Mouse (Mus musculus) midbrain, embryonic 12.5 days (tissue): Measurements from ENCODE around the gene Gstcd. TPM values are rescaled to one million over a fixed set of nuclear protein-coding genes. Genes with fewer than 3 reads are reported as not detected.

ENCODE experiments used
- ATAC-seq: fragments of 200-750 bp; cut with Nextera tagmentation; 2 replicates; pipeline ENCODE4 v1.8.0; 2017; ENCODE audit warnings: low read depth, moderate TSS enrichment, moderate library complexity; ENCODE audit not compliant: low FRiP score
- H3K27ac ChIP-seq: fragments of 300-500 bp; sonication (generic); replicated peaks from 2 replicates; pipeline ENCODE4 v1.5.1; 2016; ENCODE audit warnings: mild to moderate bottlenecking
- H3K27me3 ChIP-seq: fragments of 300-500 bp; sonication (generic); 2 replicates; pipeline ENCODE4 v1.6.1; 2016; ENCODE audit warnings: mild to moderate bottlenecking
- H3K36me3 ChIP-seq: fragments of 300-500 bp; sonication (generic); 2 replicates; pipeline ENCODE4 v1.6.1; 2016
- H3K4me1 ChIP-seq: fragments of 300-500 bp; sonication (generic); 2 replicates; pipeline ENCODE4 v1.6.1; 2016
- H3K4me2 ChIP-seq: fragments of 300-500 bp; sonication (generic); replicated peaks from 2 replicates; pipeline ENCODE4 v1.6.1; 2016; ENCODE audit warnings: mild to moderate bottlenecking, moderate library complexity
- H3K4me3 ChIP-seq: fragments of 300-500 bp; sonication (generic); 2 replicates; pipeline ENCODE4 v1.5.1; 2016; ENCODE audit warnings: mild to moderate bottlenecking
- H3K9ac ChIP-seq: fragments of 300-500 bp; sonication (generic); replicated peaks from 2 replicates; pipeline ENCODE4 v1.6.1; 2016; ENCODE audit warnings: mild to moderate bottlenecking, moderate library complexity
- H3K9me3 ChIP-seq: fragments of 300-500 bp; sonication (generic); 2 replicates; pipeline ENCODE4 v1.6.1; 2016; ENCODE audit warnings: mild to moderate bottlenecking
- WGBS: fragments of 180-500 bp; shearing (Covaris S2); methylation state at CpG from one replicate; pipeline ENCODE4 v1.1.7; 2016; 5-methylcytosine and 5-hydroxymethylcytosine counted together
- polyA plus RNA-seq: library from polyadenylated mRNA; unstranded; fragments of >200 nt; fragmentation: Nextera tagmentation; extraction: Ambion mirVana; gene quantifications from 2 replicates; pipeline ENCODE4 v1.2.1, GENCODE M21; 2016

Gstcd gene
- 8.5 and 9.4 TPM in 2 replicates for polyA plus RNA-seq

DNA sequence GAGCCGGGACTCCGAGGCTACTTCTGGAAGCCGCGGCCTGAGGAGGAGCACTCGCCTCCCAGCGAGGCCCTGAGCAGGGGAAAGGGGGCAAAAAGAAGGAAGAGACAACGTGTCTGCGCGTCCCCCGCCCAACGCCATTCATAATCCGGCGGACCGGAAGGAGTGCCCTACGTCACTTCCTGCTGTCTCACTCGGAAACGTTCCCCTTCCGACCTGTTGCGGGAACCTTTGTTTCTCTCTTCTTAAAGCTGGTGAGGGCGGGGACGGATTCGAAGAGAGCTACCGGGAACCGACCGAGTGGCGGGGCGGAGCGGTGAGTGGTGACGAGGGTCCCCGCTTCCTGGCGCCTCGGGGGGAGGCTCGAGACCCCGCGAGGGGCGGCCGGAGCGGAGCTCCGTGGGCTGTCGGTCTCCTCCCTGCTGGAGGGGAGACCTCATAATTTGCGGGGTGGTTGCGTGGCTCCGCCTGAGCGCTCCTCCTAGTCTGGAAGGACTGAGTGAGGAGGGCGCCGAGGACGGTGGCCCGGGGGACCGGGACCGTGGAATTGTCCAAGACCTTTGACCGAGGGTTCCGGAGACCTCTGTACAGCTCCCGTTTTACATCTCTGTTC, at the start of gene Gstcd, which contains the start of gene Ints12:
Gstcd (minus strand) TSS at position 370 of the 610 bp plus-strand sequence.
Ints12 (plus strand) TSS at position 177 of the 610 bp plus-strand sequence.
- Histone ChIP-seq H3K27me3 (no peaks in the 10 kb centered on the region), H3K4me1 (peaks cover 20% of the 10 kb centered on the region), H3K4me2 (peak within 1 kb of the TSS; percentile 61), H3K9ac (peak within 1 kb of the TSS; percentile 96), H3K27ac (peak within 1 kb of the TSS; percentile 99), H3K4me3 (peak within 1 kb of the TSS; percentile 94), H3K9me3 (no peaks in the 10 kb centered on the region), H3K36me3 (peaks cover 5% of the 10 kb centered on the region; the same call in 1 of the 2 replicates)
- under 1% methylated on average over 49 of the region's 53 CpGs for WGBS
- peak; percentile 96 for ATAC-seq

DNA sequence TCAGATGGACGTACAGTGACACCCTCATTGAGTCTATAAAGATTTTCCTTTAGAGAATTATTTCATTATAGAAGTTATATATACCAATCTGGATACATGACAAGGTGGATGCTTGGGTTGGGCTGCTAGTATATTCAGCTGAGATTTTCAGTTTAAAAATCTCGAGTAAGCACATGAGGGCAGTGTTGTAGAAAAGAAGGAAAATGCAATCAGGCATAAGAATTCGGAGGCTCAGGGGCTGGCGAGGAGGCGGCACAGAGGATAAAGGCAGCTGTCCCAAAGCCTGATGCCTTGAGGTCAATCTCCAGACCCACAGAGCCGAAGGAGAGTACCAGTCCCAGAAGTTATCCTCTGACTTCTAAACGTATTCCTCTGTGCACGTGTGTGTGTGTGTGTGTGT, 40.8 kb upstream of the Gstcd start:
- Histone ChIP-seq H3K36me3 (no peaks in the 10 kb centered on the region), H3K27me3 (no peaks in the 10 kb centered on the region), H3K9ac (no peak overlapping the region), H3K4me1 (no peaks in the 10 kb centered on the region), H3K9me3 (no peaks in the 10 kb centered on the region), H3K4me3 (no peak overlapping the region), H3K4me2 (no peak overlapping the region), H3K27ac (no peak overlapping the region)
- 50% methylated on average over 8 of the region's 8 CpGs for WGBS
- no peak for ATAC-seq

DNA sequence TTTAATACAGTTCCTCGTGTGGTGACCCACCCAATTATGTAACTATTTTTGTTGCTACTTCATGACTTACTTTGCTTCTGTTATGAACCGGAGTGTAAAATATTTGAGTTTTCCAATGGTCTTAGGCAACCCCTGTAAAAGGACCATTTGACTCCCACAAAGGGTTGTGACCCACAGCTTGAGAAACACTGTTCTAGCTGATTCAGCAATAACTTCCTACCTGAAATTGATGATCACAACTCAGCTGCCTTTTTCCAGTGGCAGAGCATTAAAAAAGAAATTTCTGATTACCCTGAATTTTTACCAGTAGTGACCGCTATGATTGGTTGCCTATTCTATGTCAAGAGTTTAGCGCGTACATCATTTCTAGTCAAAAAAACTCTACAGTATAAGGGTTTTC, 39.5 kb upstream of the Gstcd start:
- no peaks in the 10 kb centered on the region for H3K4me1 ChIP-seq
- ATAC-seq = no peak
- H3K27ac ChIP-seq = no peak overlapping the region
- H3K4me3 ChIP-seq = no peak overlapping the region
- H3K9ac ChIP-seq = no peak overlapping the region
- H3K4me2 ChIP-seq = no peak overlapping the region
- no peaks in the 10 kb centered on the region for H3K9me3 ChIP-seq
- no peaks in the 10 kb centered on the region for H3K36me3 ChIP-seq
- 99% methylated on average over 5 of the region's 5 CpGs for WGBS
- H3K27me3 ChIP-seq = no peaks in the 10 kb centered on the region

DNA sequence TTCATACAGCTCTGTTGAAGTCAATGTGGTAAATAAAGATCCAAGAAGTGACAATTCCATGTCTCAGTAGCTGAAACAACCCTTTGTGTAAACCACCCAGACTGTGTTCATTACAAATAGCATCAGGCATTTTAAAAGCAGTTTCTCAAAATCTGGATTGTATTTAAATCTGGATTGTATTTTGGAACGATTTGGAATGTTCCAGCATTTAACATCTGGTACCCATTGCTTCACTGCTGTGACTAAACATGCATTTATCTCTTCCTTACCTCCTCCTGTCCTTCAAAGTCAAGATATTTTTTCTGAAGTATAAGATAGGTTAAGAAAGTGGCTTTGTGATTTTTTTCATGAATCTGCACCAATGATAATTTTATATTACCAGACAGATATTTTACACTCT, 21.4 kb upstream of the Gstcd start:
- Histone ChIP-seq H3K4me2 (no peak overlapping the region), H3K27ac (no peak overlapping the region), H3K4me3 (no peak overlapping the region), H3K4me1 (no peaks in the 10 kb centered on the region), H3K9me3 (no peaks in the 10 kb centered on the region), H3K36me3 (peaks cover 15% of the 10 kb centered on the region), H3K27me3 (no peaks in the 10 kb centered on the region), H3K9ac (no peak overlapping the region)
- ATAC-seq = no peak
- WGBS = 50% methylated on average over 1 of the region's 1 CpGs

DNA sequence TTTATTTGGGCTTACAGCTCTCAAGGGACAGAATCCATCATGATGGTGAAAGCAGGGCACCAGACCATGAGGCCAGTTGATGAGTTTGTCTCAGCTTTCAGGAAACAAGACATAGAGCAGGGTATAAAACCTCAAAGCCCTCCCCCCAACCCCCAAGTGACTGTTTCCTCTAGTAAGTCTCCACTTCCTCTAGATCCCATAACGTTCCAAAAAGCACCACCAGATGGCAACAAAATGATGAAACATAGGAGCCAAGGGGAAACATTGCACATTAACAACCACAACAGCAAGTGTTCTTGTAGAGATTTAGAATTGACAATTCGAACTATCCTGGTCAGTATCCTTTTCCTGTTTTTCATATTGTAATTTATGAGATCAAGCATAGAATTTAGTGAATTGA, 19.9 kb upstream of the Gstcd start:
- no peaks in the 10 kb centered on the region for H3K27me3 ChIP-seq
- H3K9me3 ChIP-seq = no peaks in the 10 kb centered on the region
- no peak overlapping the region for H3K4me3 ChIP-seq
- no peak for ATAC-seq
- no peak overlapping the region for H3K4me2 ChIP-seq
- H3K9ac ChIP-seq = no peak overlapping the region
- H3K4me1 ChIP-seq = no peaks in the 10 kb centered on the region
- peaks cover 27% of the 10 kb centered on the region for H3K36me3 ChIP-seq
- no peak overlapping the region for H3K27ac ChIP-seq
- 33% methylated on average over 2 of the region's 2 CpGs for WGBS

DNA sequence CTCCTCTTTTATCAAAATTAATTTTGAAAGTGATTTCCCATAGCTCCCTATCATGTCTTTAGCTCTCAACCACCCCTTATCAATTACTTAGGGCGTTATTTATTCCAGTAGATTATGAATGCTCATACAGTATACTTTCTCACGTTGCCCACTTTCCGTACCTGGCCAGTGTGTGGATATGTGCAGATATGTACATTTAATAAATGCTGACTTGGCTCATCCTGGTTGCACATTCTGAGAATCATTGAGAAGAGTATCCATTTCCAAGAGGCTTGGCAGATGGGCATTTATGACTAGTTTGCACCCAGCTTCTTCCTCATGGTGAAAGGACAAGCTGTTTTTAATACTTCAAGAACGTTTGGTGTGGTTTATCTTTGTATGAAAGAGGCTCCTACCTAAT, 18.0 kb upstream of the Gstcd start:
- no peak for ATAC-seq
- no peak overlapping the region for H3K4me3 ChIP-seq
- no peak overlapping the region for H3K4me2 ChIP-seq
- no peaks in the 10 kb centered on the region for H3K4me1 ChIP-seq
- no peak overlapping the region for H3K9ac ChIP-seq
- H3K36me3 ChIP-seq = peaks cover 41% of the 10 kb centered on the region
- no peaks in the 10 kb centered on the region for H3K27me3 ChIP-seq
- no peaks in the 10 kb centered on the region for H3K9me3 ChIP-seq
- no peak overlapping the region for H3K27ac ChIP-seq
- 92% methylated on average over 4 of the region's 4 CpGs for WGBS

DNA sequence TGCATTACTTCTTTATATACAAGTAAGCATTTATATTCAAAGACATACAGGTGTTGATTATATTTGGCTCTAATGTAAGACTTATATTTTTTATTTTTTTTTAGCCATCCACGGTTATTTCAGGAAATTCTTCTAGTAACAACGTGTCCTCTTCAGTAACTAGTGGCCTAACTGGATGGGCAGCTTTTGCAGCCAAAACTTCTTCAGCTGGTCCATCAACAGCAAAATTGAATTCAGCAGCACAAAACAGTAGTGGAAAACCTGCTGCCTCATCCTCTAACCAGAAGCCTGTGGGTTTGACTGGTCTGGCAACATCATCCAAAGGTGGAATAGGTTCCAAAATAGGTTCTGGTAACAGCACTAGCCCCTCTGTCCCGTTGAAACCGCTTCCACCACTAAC, 16.9 kb upstream of the Gstcd start:
- peaks cover 50% of the 10 kb centered on the region for H3K36me3 ChIP-seq

DNA sequence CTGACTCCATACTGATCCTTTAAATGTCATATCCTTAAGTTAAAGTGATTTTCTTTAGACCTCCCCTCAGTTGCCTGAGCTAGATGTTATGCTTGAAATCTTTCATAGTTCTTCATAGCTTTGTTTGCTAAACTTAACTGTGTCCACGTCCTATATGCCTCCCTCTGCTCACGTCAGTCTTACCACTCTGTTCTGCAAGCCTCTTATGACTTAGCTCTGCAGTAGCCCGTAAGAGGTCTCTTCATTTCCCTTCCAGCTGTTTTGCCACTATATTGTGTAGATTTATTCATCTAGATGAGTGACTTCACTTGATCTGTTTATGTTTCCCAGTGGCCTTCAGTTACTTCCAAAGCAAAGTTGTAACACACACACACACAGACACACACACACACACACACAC, 12.6 kb upstream of the Gstcd start:
- H3K9ac ChIP-seq = no peak overlapping the region
- H3K27me3 ChIP-seq = no peaks in the 10 kb centered on the region
- peaks cover 73% of the 10 kb centered on the region for H3K36me3 ChIP-seq
- no peak overlapping the region for H3K4me3 ChIP-seq
- H3K27ac ChIP-seq = no peak overlapping the region
- WGBS = 91% methylated on average over 3 of the region's 3 CpGs
- H3K9me3 ChIP-seq = no peaks in the 10 kb centered on the region
- no peak for ATAC-seq
- no peaks in the 10 kb centered on the region for H3K4me1 ChIP-seq
- no peak overlapping the region for H3K4me2 ChIP-seq

More for the DNA sequence above, 16.9 kb upstream of the Gstcd start:
- no peak overlapping the region for H3K27ac ChIP-seq
- H3K9ac ChIP-seq = no peak overlapping the region
- no peak overlapping the region for H3K4me2 ChIP-seq
- no peak for ATAC-seq
- H3K4me3 ChIP-seq = no peak overlapping the region
- H3K9me3 ChIP-seq = no peaks in the 10 kb centered on the region
- H3K4me1 ChIP-seq = no peaks in the 10 kb centered on the region
- 93% methylated on average over 4 of the region's 4 CpGs for WGBS
- H3K27me3 ChIP-seq = no peaks in the 10 kb centered on the region

DNA sequence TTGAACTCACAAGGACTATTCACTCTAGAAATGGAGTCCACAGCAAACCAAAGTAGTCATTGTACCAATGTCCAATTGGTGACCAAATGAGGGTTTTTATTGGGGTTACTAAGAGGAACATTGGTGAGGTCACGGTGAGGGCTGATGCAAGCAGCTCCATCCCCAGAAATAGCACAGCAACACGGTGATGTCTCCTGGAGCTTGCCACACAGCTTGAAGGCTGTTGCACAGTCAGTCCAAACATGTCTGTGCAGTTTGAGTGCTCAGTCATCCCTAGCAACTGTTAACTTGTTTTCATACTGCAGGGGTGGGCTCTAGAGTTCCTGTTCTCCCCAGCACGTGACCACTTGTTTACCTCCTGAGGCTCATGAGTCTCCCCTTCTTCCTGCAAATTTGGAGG, 11.9 kb upstream of the Gstcd start:
- ATAC-seq = no peak
- Histone ChIP-seq H3K4me2 (no peak overlapping the region), H3K4me3 (no peak overlapping the region), H3K4me1 (no peaks in the 10 kb centered on the region), H3K27me3 (no peaks in the 10 kb centered on the region), H3K9ac (no peak overlapping the region), H3K27ac (no peak overlapping the region), H3K9me3 (no peaks in the 10 kb centered on the region), H3K36me3 (peaks cover 72% of the 10 kb centered on the region)
- 88% methylated on average over 3 of the region's 3 CpGs for WGBS

DNA sequence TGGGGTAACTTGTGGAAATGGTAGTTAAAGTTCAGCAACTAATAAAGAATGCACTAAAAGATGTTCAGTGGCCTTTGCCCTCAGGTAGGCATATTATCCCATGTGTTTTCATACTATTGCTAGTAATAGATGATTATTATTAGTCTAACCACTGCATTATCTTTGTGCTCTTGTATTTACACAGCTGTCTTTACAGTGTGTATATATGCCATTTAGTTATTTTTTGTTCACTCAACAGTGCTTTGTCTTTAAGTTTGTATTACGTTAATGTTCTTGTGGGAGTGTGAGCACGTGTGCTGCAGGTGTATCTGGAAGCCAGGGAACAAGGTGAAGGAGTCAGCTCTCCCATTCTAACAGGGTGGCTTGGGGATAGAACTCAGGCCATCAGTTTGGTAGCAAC, 7.1 kb upstream of the Gstcd start:
- H3K4me2 ChIP-seq = no peak overlapping the region
- H3K4me1 ChIP-seq = no peaks in the 10 kb centered on the region
- H3K4me3 ChIP-seq = no peak overlapping the region
- WGBS = 93% methylated on average over 2 of the region's 2 CpGs
- H3K27me3 ChIP-seq = no peaks in the 10 kb centered on the region
- no peak overlapping the region for H3K27ac ChIP-seq
- peaks cover 56% of the 10 kb centered on the region for H3K36me3 ChIP-seq
- no peak overlapping the region for H3K9ac ChIP-seq
- no peaks in the 10 kb centered on the region for H3K9me3 ChIP-seq
- ATAC-seq = no peak

DNA sequence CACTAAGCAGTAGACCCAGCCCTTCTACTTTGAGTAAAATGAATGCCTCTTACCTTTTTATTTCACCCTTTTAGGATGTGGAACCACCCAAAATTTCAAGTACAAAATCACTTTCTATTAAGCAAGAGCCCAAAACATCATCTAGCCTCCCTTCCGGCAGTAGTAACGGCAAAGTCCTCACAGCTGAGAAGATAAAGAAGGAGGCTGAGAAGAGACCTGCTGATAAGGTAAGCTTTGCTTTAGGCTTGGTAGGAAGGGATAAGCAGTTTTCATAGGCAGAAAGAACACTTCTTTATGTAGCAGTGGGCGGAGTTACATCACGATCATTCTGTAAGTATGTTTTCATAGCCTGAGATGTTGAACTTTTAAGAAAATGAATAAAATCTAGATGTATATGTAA, 6.5 kb upstream of the Gstcd start:
- no peak overlapping the region for H3K4me3 ChIP-seq
- no peak for ATAC-seq
- peaks cover 3% of the 10 kb centered on the region; the same call in 1 of the 2 replicates for H3K4me1 ChIP-seq
- no peak overlapping the region for H3K9ac ChIP-seq
- 96% methylated on average over 4 of the region's 4 CpGs for WGBS
- no peaks in the 10 kb centered on the region for H3K9me3 ChIP-seq
- H3K27ac ChIP-seq = no peak overlapping the region
- H3K36me3 ChIP-seq = peaks cover 50% of the 10 kb centered on the region
- H3K27me3 ChIP-seq = no peaks in the 10 kb centered on the region
- H3K4me2 ChIP-seq = no peak overlapping the region

DNA sequence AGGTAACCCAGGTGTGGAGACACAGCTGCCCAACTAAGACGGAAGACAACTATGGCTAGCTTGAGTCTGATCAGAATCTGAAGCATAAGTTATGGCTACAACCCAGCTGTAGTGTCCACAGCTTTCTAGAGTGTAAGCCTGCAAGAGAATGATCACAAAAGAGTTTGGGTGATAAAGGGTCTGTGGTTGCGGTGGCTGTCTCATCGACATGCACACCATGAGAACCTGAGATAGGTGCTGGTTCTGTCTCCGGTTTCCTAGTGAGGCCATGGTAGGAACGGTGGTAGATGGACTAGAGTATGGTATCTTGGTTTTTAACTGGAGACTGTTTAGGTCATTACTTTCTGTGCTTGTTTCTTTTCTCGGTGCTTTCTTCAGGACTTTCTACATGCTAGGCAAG, 6.1 kb upstream of the Gstcd start:
- Histone ChIP-seq H3K27me3 (no peaks in the 10 kb centered on the region), H3K9ac (no peak overlapping the region), H3K4me2 (no peak overlapping the region), H3K36me3 (peaks cover 49% of the 10 kb centered on the region), H3K4me1 (peaks cover 7% of the 10 kb centered on the region), H3K9me3 (no peaks in the 10 kb centered on the region), H3K4me3 (no peak overlapping the region), H3K27ac (no peak overlapping the region)
- 96% methylated on average over 6 of the region's 6 CpGs for WGBS
- ATAC-seq = no peak

DNA sequence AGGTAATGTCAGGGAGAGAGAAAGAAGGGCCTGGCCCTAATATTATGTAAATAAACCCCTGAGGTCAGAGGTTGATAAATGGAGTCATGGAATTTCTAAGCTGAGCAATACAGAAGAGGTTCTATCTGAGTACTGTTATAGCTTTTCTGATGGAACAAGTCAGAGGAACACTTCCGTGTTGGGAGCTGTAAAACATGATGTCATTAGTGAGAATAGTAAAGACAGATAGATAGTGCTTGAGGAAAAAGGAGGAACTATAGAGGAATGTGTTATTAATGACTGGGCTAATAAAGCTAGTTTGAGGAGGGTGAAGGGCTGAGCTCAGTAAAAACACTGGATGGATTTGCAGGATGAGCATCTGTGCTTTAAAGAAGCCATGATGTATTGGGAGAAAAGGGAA, 2.5 kb upstream of the Gstcd start:
- WGBS = 84% methylated on average over 1 of the region's 1 CpGs
- no peaks in the 10 kb centered on the region for H3K9me3 ChIP-seq
- no peaks in the 10 kb centered on the region for H3K27me3 ChIP-seq
- H3K4me2 ChIP-seq = no peak overlapping the region
- H3K4me1 ChIP-seq = peaks cover 20% of the 10 kb centered on the region
- H3K4me3 ChIP-seq = no peak overlapping the region
- no peak overlapping the region for H3K9ac ChIP-seq
- H3K27ac ChIP-seq = no peak overlapping the region
- peaks cover 25% of the 10 kb centered on the region for H3K36me3 ChIP-seq
- ATAC-seq = no peak
